Comparison of ENCODE assay signal across 12 mouse cellular contexts in the genomic region with DNA sequence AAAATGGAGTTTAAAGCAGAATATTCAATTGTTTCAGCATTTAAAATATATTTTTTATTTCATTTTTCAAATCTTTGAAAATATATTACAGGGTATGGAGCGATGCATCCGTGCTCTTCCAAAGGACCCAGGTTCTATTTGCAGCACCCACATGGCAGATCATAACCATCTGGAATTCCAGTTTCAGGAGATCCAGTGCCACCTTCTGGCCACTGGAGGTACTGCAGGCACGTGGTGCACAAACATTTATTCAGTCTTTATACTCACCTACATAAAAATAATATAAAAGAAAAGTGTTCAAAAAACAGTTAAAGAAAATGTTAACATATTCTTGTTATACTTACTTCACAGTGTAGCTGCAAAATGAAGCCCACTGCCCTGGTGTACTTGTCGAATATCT. TPM values are rescaled to one million over a fixed set of nuclear protein-coding genes. Genes with fewer than 3 reads are reported as not detected.
DNase-seq lines count a peak whose midpoint lies in the region; ATAC-seq and TF ChIP-seq lines count a peak whose summit lies in the region.
"Had no signal": no experiment of that assay in that cellular context is flagged by ENCODE, and none has a peak within 500 bp of the region (broad histone marks: within the 10 kb centered on the region; RNA-seq: fewer than 3 reads in every experiment).

No protein-coding gene starts in this region.

- no peak overlapping the region for H3K4me3 ChIP-seq in kidney, postnatal 0 days (replicated peaks; ENCODE audit: low read depth, low read length)
- H3K4me3 ChIP-seq in testis, adult 2 months (ENCODE audit: control insufficient read depth, low read depth, low read length), result no peak overlapping the region
- H3K4me3 ChIP-seq: liver, embryonic 15.5 days had no signal

- TF ChIP-seq POLR2A in testis, adult 2 months (IDR thresholded peaks at IDR 0.05; ENCODE audit: control insufficient read depth, low read depth, low read length), result no peak

- DNase-seq in kidney, postnatal 0 days (ENCODE audit: low spot score), result no peak
- DNase-seq in kidney, adult 11 months, result no peak
- no peak for DNase-seq in testis, postnatal 10 days (ENCODE audit: low spot score)
- DNase-seq in R1 (ENCODE audit: low read depth, low spot score), result peak; percentile 55
- no peak for DNase-seq in right cerebral cortex, postnatal 36 days (ENCODE audit: low spot score in 2 of 2)
- DNase-seq in cerebellum, postnatal 10 days, result no peak
- DNase-seq: adrenal gland, postnatal 10 days; heart, postnatal 10 days; kidney, postnatal 4 days had no signal

- ATAC-seq in kidney, postnatal 0 days (replicated peaks; ENCODE audit: low FRiP score, low read depth), result no peak

- peaks cover 27% of the 10 kb centered on the region for H3K4me1 ChIP-seq in kidney, postnatal 0 days (replicated peaks; ENCODE audit: insufficient read depth, low read length)
- H3K4me1 ChIP-seq in testis, adult 2 months (ENCODE audit: control insufficient read depth, insufficient read depth, low read length), result peaks cover 18% of the 10 kb centered on the region

- H3K4me2 ChIP-seq in kidney, postnatal 0 days (ENCODE audit: low read length), result no peak overlapping the region
- H3K4me2 ChIP-seq: liver, embryonic 15.5 days; midbrain, embryonic 11.5 days had no signal

- no peaks in the 10 kb centered on the region for H3K36me3 ChIP-seq in kidney, postnatal 0 days (ENCODE audit: insufficient read depth, low read length)
- H3K36me3 ChIP-seq in testis, adult 2 months (ENCODE audit: control insufficient read depth, insufficient read depth, low read length), result no peaks in the 10 kb centered on the region
- H3K36me3 ChIP-seq: liver, embryonic 15.5 days had no signal

- peak; percentile 56 for TF ChIP-seq CTCF in kidney, postnatal 0 days (IDR thresholded peaks at IDR 0.05; ENCODE audit: low read depth)
- peak; percentile 85; the same call in 1 of the 2 replicates for TF ChIP-seq CTCF in testis, adult 2 months (IDR thresholded peaks at IDR 0.05; ENCODE audit: control insufficient read depth, insufficient read depth, insufficient replicate concordance, low read depth, low read length)

- no peak overlapping the region for H3K27ac ChIP-seq in kidney, postnatal 0 days
- H3K27ac ChIP-seq in testis, adult 2 months (ENCODE audit: control insufficient read depth, insufficient read depth, low read depth, low read length), result no peak overlapping the region
- H3K27ac ChIP-seq: liver, embryonic 15.5 days had no signal

- H3K27me3 ChIP-seq in kidney, postnatal 0 days (ENCODE audit: insufficient read depth, low read length), result no peaks in the 10 kb centered on the region
- H3K27me3 ChIP-seq in testis, adult 2 months (ENCODE audit: control insufficient read depth, insufficient read depth, low read length), result no peaks in the 10 kb centered on the region

- no peaks in the 10 kb centered on the region for H3K9me3 ChIP-seq in kidney, postnatal 0 days (replicated peaks; ENCODE audit: low read length)
- H3K9me3 ChIP-seq: liver, embryonic 15.5 days had no signal

- H3K9ac ChIP-seq in kidney, postnatal 0 days (ENCODE audit: low read depth, low read length), result no peak overlapping the region
- H3K9ac ChIP-seq: liver, embryonic 15.5 days had no signal

- 82% methylated on average over 4 of the region's 4 CpGs for WGBS in kidney, postnatal 0 days

RNA-seq across cellular contexts. Expression of a gene that starts 2.6 kb away (rescaled TPM):
- polyA plus RNA-seq in kidney, postnatal 0 days (2015; fragmentation: Nextera tagmentation; extraction: Ambion mirVana), result 1.1 and 1.3 TPM in 2 replicates
- 302 and 305 TPM in 2 replicates for polyA plus RNA-seq in testis, adult 2 months (2012; rRNA removed)

RNA-seq across cellular contexts. Expression of a gene that starts 18.2 kb away (rescaled TPM):
- polyA plus RNA-seq in kidney, postnatal 0 days (2015; fragmentation: Nextera tagmentation; extraction: Ambion mirVana), result 225 and 250 TPM in 2 replicates
- polyA plus RNA-seq in testis, adult 2 months (2012; rRNA removed), result 7.6 and 16.5 TPM in 2 replicates

RNA-seq across cellular contexts. Expression of a gene that starts 36.4 kb away (rescaled TPM):
- polyA plus RNA-seq in kidney, postnatal 0 days (2015; fragmentation: Nextera tagmentation; extraction: Ambion mirVana), result 12.5 and 13.3 TPM in 2 replicates
- polyA plus RNA-seq in testis, adult 2 months (2012; rRNA removed), result 66.1 and 68.5 TPM in 2 replicates

RNA-seq across cellular contexts. Expression of a gene that starts 37.7 kb away (rescaled TPM):
- polyA plus RNA-seq in kidney, postnatal 0 days (2015; fragmentation: Nextera tagmentation; extraction: Ambion mirVana), result 1.0 and 1.6 TPM in 2 replicates
- polyA plus RNA-seq in testis, adult 2 months (2012; rRNA removed), result 12.1 and 14.1 TPM in 2 replicates
- polyA plus RNA-seq: liver, embryonic 15.5 days had no signal

RNA-seq across cellular contexts. Expression of a gene that starts 42.9 kb away (rescaled TPM):
- polyA plus RNA-seq in kidney, postnatal 0 days (2015; fragmentation: Nextera tagmentation; extraction: Ambion mirVana), result 1.3 and 2.3 TPM in 2 replicates
- polyA plus RNA-seq in testis, adult 2 months (2012; rRNA removed), result 9.8 and 13.1 TPM in 2 replicates

Comparison
In these comparisons a context has a peak if more than half of its experiments do, and no peak if none do; other contexts are left out.
1. RNA of a gene that starts 2.6 kb away (polyA plus RNA-seq): 302 to 305 TPM in testis, adult 2 months; 1.1 to 1.3 TPM in kidney, postnatal 0 days; every median in the first group is over 100 times any median in the second.
2. RNA of a gene that starts 18.2 kb away (polyA plus RNA-seq): 225 to 250 TPM in kidney, postnatal 0 days; 7.6 to 16.5 TPM in testis, adult 2 months; every median in the first group is over 10 times any median in the second.